Mouse (Mus musculus) cerebellum, adult 9-10 months (tissue): ENCODE data around the gene Cpeb3.

Source experiments
- DNase-seq: peaks from one replicate; pipeline ENCODE4 v3.0.0; 2022

Cpeb3 gene

DNA sequence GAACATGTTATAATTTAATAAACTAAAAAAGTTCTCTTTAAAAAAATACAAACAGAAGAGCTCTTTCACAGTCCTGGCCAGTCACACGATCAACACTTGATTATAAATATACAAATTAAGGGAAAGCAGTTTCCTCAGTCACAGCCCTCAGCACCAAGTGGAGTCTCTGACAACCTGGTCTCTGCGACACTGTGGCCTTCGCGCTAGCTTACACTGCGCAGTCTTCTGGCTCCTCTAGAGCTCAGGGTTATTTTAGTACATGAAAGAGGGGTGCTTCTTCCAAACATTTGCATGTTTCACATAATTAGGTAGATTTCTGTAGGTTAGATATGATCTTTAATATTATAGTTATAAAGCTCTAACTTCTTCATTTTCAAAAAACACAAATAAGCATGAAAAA, 186.3 kb downstream of the Cpeb3 start:
- no peak for DNase-seq

DNA sequence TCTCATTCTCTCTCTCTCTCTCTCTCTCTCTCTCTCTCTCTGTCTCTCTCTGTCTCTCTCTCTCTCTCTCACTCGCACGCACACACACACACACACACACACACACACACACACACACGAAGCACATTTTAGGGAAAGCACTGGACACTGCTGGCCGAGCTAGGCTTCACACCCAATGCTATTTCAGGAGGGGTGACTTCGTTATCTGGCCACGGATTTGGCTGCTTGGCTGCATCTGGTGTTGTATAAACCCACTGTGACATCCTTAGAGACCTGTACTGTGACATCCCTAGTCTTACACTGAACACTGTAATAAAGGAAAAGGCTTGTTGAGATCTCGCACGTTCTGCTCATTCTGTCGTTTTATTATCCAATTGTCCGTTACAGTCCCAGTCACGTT, 187.4 kb downstream of the Cpeb3 start:
- DNase-seq, result no peak

DNA sequence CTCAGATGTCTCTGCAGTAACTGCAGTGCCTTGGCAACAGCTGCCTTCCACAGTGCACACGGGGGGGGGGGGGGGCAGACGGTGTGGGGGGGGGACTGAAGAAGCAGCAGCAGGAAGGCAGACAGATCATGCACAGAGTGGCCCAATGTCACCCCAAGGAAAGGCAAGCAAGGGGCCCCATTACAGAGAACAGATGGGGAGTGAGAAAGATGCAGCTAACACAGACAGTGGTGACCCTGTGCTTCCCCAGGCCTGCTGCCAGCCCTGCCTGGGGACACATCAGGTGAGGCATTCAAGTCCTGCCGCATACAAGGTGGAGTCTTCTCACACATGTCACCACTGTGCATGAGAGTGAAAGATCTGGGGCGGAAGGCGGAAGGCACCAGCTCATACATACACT, 187.9 kb downstream of the Cpeb3 start:
- DNase-seq, result no peak

DNA sequence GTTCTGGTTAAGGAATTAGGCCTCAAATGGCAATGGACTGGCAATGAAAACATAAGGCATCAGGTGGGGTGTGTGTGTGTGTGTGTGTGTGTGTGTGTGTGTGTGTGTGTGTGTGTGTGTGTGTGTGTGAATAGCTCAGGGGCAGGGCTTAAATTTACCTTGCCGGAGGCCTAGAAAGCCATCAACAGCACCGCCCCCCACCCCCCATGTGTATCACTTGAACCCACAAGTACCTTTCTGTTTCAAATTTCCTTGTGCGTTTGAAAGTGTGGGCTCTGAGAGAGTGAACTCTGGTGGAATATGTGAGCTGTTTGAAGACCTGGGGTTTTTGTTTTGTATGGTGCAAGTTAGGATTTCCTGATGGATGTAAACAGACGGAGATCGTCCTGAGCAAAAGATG, 189.5 kb downstream of the Cpeb3 start:
- no peak for DNase-seq

DNA sequence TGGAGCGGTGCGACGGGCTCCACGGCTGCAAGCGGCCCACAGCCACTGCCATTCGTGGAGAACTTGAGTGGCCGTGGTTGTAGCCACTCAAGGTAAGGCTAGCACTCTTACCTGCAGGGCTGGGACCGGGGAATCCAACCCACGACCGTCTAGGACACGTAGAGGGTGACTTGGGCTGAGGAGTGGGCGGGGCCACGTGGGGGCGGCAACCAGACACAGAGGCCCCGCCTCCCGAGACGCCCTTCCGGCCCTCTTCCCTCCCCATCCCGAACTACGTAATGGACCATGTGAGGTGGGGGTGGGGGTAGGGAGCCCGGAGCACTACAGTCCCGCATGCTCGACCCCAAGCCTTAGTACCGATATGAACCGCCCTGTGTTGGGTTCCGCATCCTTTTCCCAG, 190.0 kb downstream of the Cpeb3 start:
- no peak for DNase-seq

DNA sequence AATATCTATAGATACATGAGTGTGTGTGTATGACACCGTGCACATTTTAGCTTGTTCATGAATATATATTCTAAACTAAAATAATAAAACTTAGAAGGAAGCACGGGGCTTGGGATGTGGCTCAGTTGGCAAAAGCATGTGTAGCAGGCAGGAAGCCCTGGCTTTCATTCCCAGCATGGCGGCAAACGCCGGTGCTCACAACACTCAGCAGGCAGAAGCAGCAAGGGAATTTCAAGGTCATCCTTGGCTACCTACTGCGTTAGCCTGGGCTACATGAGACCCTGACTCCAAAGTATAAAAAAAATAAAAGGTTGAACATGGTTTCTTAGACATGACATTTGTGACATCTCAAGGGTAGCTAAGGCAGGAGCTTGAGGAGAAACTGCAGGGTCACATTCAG, 191.5 kb downstream of the Cpeb3 start:
- DNase-seq, result no peak

DNA sequence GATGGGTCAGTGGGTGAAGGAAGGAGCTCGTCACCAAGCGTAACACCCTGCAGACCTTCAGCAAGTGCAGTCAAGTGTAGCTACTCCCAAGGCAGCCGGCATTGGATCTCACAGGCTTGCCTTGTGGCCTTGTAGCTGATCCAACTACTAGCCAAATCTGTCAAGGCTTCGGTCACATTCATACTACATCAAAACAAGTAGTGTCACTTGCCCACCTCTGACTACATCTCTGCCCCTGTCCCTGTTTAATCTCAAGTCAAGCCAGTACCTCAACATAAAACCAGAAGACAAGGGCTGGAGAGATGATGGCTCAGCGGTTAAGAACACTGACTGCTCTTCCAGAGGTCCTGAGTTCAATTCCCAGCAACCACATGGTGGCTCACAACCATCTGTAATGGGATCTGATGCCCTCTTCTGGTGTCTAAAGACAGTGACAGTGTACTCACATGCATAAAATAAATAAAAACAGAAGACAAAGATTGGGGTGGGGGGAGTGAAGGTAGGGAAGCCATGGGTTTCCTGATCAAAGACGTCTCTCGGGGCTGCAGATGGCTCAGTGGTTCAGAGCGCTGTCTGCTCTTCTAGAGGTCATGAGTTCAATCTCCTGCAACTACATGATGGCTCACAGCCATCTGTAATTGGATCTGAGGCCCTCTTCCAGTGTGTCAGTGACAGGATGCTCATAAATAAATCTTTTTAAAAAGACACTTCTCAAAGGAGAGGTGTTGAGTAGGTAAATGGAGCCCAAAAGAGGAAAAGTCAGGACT, 194.0 kb downstream of the Cpeb3 start:
- DNase-seq, result no peak

DNA sequence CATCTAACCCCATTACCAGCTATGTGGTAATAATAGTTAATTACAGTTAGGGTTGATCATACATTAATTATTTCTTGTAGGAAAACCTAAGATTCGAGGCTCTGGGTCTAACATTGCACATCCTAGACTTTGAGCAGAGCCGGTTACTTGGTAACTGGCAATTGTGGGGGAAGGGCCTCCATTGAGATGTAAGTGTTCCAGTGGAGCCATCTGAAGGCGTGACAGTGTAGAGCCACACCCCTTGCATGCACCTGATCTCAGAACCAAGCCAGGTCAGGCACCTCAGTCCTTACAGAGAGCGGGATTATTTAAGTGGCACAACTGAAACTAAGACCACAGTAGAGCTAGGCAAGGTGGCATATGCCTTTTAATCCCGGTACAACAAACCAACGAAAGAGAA, 194.9 kb downstream of the Cpeb3 start:
- DNase-seq, result no peak

DNA sequence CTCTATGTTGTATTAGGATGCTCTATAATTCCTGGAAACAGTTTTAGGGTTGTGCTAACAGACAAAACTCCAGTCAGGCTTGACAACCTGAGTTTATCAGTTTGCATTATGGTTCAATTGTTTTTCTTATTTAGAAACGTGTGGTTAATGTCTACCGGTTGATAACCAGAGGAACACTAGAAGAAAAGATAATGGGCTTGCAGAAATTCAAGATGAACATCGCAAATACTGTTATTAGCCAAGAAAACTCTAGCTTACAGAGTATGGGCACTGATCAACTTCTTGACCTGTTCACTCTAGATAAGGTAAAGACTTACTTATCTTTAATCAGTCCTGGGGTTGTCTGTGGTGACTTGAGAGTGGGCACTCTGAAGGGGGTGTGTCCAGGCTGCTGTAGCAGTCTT, 198.5 kb downstream of the Cpeb3 start:
- DNase-seq, result no peak

DNA sequence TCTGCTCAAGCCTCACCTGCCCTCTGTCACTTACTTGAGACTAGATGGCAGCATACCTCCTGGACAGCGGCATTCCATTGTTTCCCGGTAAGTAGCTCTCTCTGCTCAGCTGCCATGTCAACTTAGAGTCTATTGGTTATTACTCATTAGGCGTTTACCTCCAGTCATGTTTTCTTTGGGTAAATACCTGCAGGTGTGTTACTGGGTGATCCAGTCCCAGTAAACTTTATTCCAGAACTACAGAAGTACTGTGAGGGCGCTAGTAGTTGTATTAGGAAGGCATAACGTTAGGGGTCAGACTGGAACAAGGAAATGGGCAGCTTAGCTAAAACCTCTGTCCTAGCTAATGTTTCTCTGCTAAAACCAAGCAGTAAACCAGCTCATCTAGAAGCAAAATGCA, 203.8 kb downstream of the Cpeb3 start:
- no peak for DNase-seq
